Mouse (Mus musculus) limb, embryonic 15.5 days (tissue): ENCODE data around the gene Myom1. TPM values are rescaled to one million over a fixed set of nuclear protein-coding genes. Genes with fewer than 3 reads are reported as not detected.

Source experiments
- ATAC-seq: fragments of 200-750 bp; cut with Nextera tagmentation; 2 replicates; pipeline ENCODE4 v1.8.0; 2017; ENCODE audit warnings: low read depth, moderate TSS enrichment; ENCODE audit not compliant: insufficient number of reproducible peaks, low FRiP score, low TSS enrichment
- H3K27ac ChIP-seq: fragments of 300-500 bp; sonication (generic); 2 replicates; pipeline ENCODE4 v1.5.1; 2015; ENCODE audit warnings: moderate library complexity, mild to moderate bottlenecking, inconsistent platforms
- H3K27me3 ChIP-seq: fragments of 300-500 bp; sonication (generic); 2 replicates; pipeline ENCODE4 v1.6.1; 2015; ENCODE audit warnings: inconsistent platforms
- H3K36me3 ChIP-seq: fragments of 300-500 bp; sonication (generic); 2 replicates; pipeline ENCODE4 v1.6.1; 2015; ENCODE audit warnings: inconsistent platforms
- H3K4me1 ChIP-seq: fragments of 300-500 bp; sonication (generic); 2 replicates; pipeline ENCODE4 v1.6.1; 2015; ENCODE audit warnings: inconsistent platforms
- H3K4me2 ChIP-seq: fragments of 300-500 bp; sonication (generic); 2 replicates; pipeline ENCODE4 v1.6.1; 2015; ENCODE audit warnings: mild to moderate bottlenecking, inconsistent platforms
- H3K4me3 ChIP-seq: fragments of 300-500 bp; sonication (generic); 2 replicates; pipeline ENCODE4 v1.5.1; 2015; ENCODE audit warnings: mild to moderate bottlenecking, inconsistent platforms
- H3K9ac ChIP-seq: fragments of 300-500 bp; sonication (generic); 2 replicates; pipeline ENCODE4 v1.6.1; 2015; ENCODE audit warnings: inconsistent platforms
- H3K9me3 ChIP-seq: fragments of 300-500 bp; sonication (generic); 2 replicates; pipeline ENCODE4 v1.6.1; 2016; ENCODE audit warnings: inconsistent platforms
- whole genome bisulfite sequencing: fragments of 180-500 bp; shearing (Covaris S2); methylation state at CpG from one replicate; pipeline ENCODE4 v1.1.7; 2015; 5-methylcytosine and 5-hydroxymethylcytosine counted together
- polyA plus RNA-seq: library from polyadenylated mRNA; unstranded; fragments of >200 nt; fragmentation: Nextera tagmentation; extraction: Ambion mirVana; gene quantifications from 2 replicates; pipeline ENCODE4 v1.2.1, GENCODE M21; 2015

Gene Myom1
- polyA plus RNA-seq, 1 experiment from 2014 or later = 18.3 TPM

GRCm38 (mm10) chr17:71006976-71007375 is 4.5 kb downstream of the Myom1 start:
- Histone ChIP-seq H3K27me3 (no peaks in the 10 kb centered on the region), H3K4me1 (peaks cover 8% of the 10 kb centered on the region), H3K9me3 (no peaks in the 10 kb centered on the region), H3K27ac (no peak overlapping the region), H3K9ac (no peak overlapping the region), H3K4me2 (no peak overlapping the region), H3K36me3 (no peaks in the 10 kb centered on the region), H3K4me3 (no peak overlapping the region)
- WGBS = 79% methylated on average over 5 of the region's 5 CpGs
- ATAC-seq = no peak

GRCm38 (mm10) chr17:71008676-71009075 is 6.2 kb downstream of the Myom1 start:
- Histone ChIP-seq H3K36me3 (no peaks in the 10 kb centered on the region), H3K9me3 (no peaks in the 10 kb centered on the region), H3K9ac (no peak overlapping the region), H3K27me3 (no peaks in the 10 kb centered on the region), H3K4me3 (no peak overlapping the region), H3K4me1 (peaks cover under 1% of the 10 kb centered on the region), H3K4me2 (no peak overlapping the region), H3K27ac (no peak overlapping the region)
- WGBS = 74% methylated on average over 3 of the region's 3 CpGs
- no peak for ATAC-seq

- no peak for ATAC-seq
- Histone ChIP-seq H3K27me3 (no peaks in the 10 kb centered on the region), H3K36me3 (no peaks in the 10 kb centered on the region), H3K4me3 (no peak overlapping the region), H3K9me3 (no peaks in the 10 kb centered on the region), H3K4me2 (no peak overlapping the region), H3K27ac (no peak overlapping the region), H3K9ac (no peak overlapping the region), H3K4me1 (no peaks in the 10 kb centered on the region)
- 59% methylated on average over 1 of the region's 1 CpGs for WGBS
Observed at GRCm38 (mm10) chr17:71009751-71010150, 7.3 kb downstream of the Myom1 start.

- no peak overlapping the region for H3K4me2 ChIP-seq
- H3K4me3 ChIP-seq = no peak overlapping the region
- no peak overlapping the region for H3K27ac ChIP-seq
- no peak overlapping the region for H3K9ac ChIP-seq
- H3K36me3 ChIP-seq = no peaks in the 10 kb centered on the region
- WGBS = 60% methylated on average over 7 of the region's 7 CpGs
- H3K9me3 ChIP-seq = no peaks in the 10 kb centered on the region
- no peaks in the 10 kb centered on the region for H3K27me3 ChIP-seq
- no peaks in the 10 kb centered on the region for H3K4me1 ChIP-seq
- no peak for ATAC-seq
Observed at GRCm38 (mm10) chr17:71010646-71011242, 8.3 kb downstream of the Myom1 start.

- no peak for ATAC-seq
- no peaks in the 10 kb centered on the region for H3K4me1 ChIP-seq
Observed at GRCm38 (mm10) chr17:71011931-71012662, 9.7 kb downstream of the Myom1 start.

GRCm38 (mm10) chr17:71013105-71013504 is 10.7 kb downstream of the Myom1 start:
- WGBS = 91% methylated on average over 6 of the region's 6 CpGs
- Histone ChIP-seq H3K9me3 (no peaks in the 10 kb centered on the region), H3K4me3 (no peak overlapping the region), H3K4me2 (no peak overlapping the region), H3K4me1 (no peaks in the 10 kb centered on the region), H3K27ac (no peak overlapping the region), H3K27me3 (no peaks in the 10 kb centered on the region), H3K36me3 (no peaks in the 10 kb centered on the region), H3K9ac (no peak overlapping the region)
- ATAC-seq = no peak

More at GRCm38 (mm10) chr17:71011931-71012662, 9.7 kb downstream of the Myom1 start:
- no peaks in the 10 kb centered on the region for H3K36me3 ChIP-seq
- no peak overlapping the region for H3K4me2 ChIP-seq
- no peaks in the 10 kb centered on the region for H3K9me3 ChIP-seq
- no peak overlapping the region for H3K9ac ChIP-seq
- H3K27ac ChIP-seq = no peak overlapping the region
- H3K27me3 ChIP-seq = no peaks in the 10 kb centered on the region
- H3K4me3 ChIP-seq = no peak overlapping the region
- WGBS = 82% methylated on average over 9 of the region's 9 CpGs

GRCm38 (mm10) chr17:71014911-71015310 is 12.5 kb downstream of the Myom1 start:
- Histone ChIP-seq H3K27me3 (no peaks in the 10 kb centered on the region), H3K36me3 (no peaks in the 10 kb centered on the region), H3K9me3 (no peaks in the 10 kb centered on the region), H3K4me2 (no peak overlapping the region), H3K9ac (no peak overlapping the region), H3K4me3 (no peak overlapping the region), H3K4me1 (peaks cover 5% of the 10 kb centered on the region; the same call in 1 of the 2 replicates), H3K27ac (no peak overlapping the region)
- WGBS = 76% methylated on average over 5 of the region's 5 CpGs
- ATAC-seq = no peak

GRCm38 (mm10) chr17:71017457-71017998 is 15.1 kb downstream of the Myom1 start:
- no peaks in the 10 kb centered on the region for H3K27me3 ChIP-seq
- no peak overlapping the region for H3K4me3 ChIP-seq
- peak; percentile 26; the same call in 1 of the 2 replicates for ATAC-seq
- H3K36me3 ChIP-seq = no peaks in the 10 kb centered on the region
- H3K9me3 ChIP-seq = no peaks in the 10 kb centered on the region
- H3K27ac ChIP-seq = no peak overlapping the region
- H3K4me2 ChIP-seq = no peak overlapping the region
- WGBS = 97% methylated on average over 4 of the region's 4 CpGs
- H3K4me1 ChIP-seq = peaks cover 8% of the 10 kb centered on the region
- H3K9ac ChIP-seq = no peak overlapping the region

GRCm38 (mm10) chr17:71018151-71018550 is 15.7 kb downstream of the Myom1 start:
- no peak for ATAC-seq
- Histone ChIP-seq H3K27me3 (no peaks in the 10 kb centered on the region), H3K9me3 (no peaks in the 10 kb centered on the region), H3K4me3 (no peak overlapping the region), H3K36me3 (no peaks in the 10 kb centered on the region), H3K27ac (no peak overlapping the region), H3K4me1 (peaks cover 8% of the 10 kb centered on the region), H3K9ac (no peak overlapping the region), H3K4me2 (no peak overlapping the region)
- WGBS = over 99% methylated on average over 3 of the region's 3 CpGs

GRCm38 (mm10) chr17:71018616-71019308 is 16.3 kb downstream of the Myom1 start:
- no peaks in the 10 kb centered on the region for H3K36me3 ChIP-seq
- H3K27me3 ChIP-seq = no peaks in the 10 kb centered on the region
- H3K4me3 ChIP-seq = no peak overlapping the region
- H3K4me2 ChIP-seq = no peak overlapping the region
- peaks cover 8% of the 10 kb centered on the region for H3K4me1 ChIP-seq
- WGBS = 73% methylated on average over 15 of the region's 15 CpGs
- no peak for ATAC-seq
- H3K9ac ChIP-seq = no peak overlapping the region
- 0 out of 2 replicates have a peak overlapping the region, but pooled peaks have one; percentile 3 for H3K27ac ChIP-seq
- no peaks in the 10 kb centered on the region for H3K9me3 ChIP-seq

GRCm38 (mm10) chr17:71019309-71019655 is 16.8 kb downstream of the Myom1 start:
- ATAC-seq = peak; percentile 56; the same call in 1 of the 2 replicates
- peaks cover 8% of the 10 kb centered on the region for H3K4me1 ChIP-seq
- H3K27me3 ChIP-seq = no peaks in the 10 kb centered on the region
- H3K36me3 ChIP-seq = no peaks in the 10 kb centered on the region
- no peaks in the 10 kb centered on the region for H3K9me3 ChIP-seq
- peak overlapping the region; percentile 4; the same call in 1 of the 2 replicates for H3K4me3 ChIP-seq
- 21% methylated on average over 6 of the region's 6 CpGs for WGBS
- no peak overlapping the region for H3K9ac ChIP-seq
- H3K27ac ChIP-seq = 0 out of 2 replicates have a peak overlapping the region, but pooled peaks have one; percentile 3
- H3K4me2 ChIP-seq = no peak overlapping the region

GRCm38 (mm10) chr17:71019860-71020259 is 17.4 kb downstream of the Myom1 start:
- 0 out of 2 replicates have a peak overlapping the region, but pooled peaks have one; percentile 3 for H3K27ac ChIP-seq
- no peak for ATAC-seq

More at GRCm38 (mm10) chr17:71019860-71020259, 17.4 kb downstream of the Myom1 start:
- Histone ChIP-seq H3K36me3 (no peaks in the 10 kb centered on the region), H3K9ac (no peak overlapping the region), H3K4me2 (no peak overlapping the region), H3K27me3 (no peaks in the 10 kb centered on the region), H3K9me3 (no peaks in the 10 kb centered on the region), H3K4me1 (peaks cover 8% of the 10 kb centered on the region), H3K4me3 (peak overlapping the region; percentile 4; the same call in 1 of the 2 replicates)
- WGBS = 51% methylated on average over 9 of the region's 9 CpGs
